In genomic region chr2:91116842-91117241, GRCm38 (mm10) we compare ENCODE assay signal across 25 mouse cellular contexts. TPM values are rescaled to one million over a fixed set of nuclear protein-coding genes. Genes with fewer than 3 reads are reported as not detected.
DNase-seq lines count a peak whose midpoint lies in the region; ATAC-seq lines count a peak whose summit lies in the region.
"Had no signal": no experiment of that assay in that cellular context is flagged by ENCODE, and none has a peak within 500 bp of the region (broad histone marks: within the 10 kb centered on the region; RNA-seq: fewer than 3 reads in every experiment).

No protein-coding gene starts in this region.

- H3K4me3 ChIP-seq in heart, embryonic 12.5 days = no peak overlapping the region
- H3K4me3 ChIP-seq in heart, embryonic 16.5 days (ENCODE audit: low read length) = no peak overlapping the region; the same call in 1 of the 2 replicates
- H3K4me3 ChIP-seq: embryonic facial prominence, embryonic 15.5 days; erythroblast, embryonic 14.5 days; forebrain, embryonic 10.5 days; hindbrain, embryonic 10.5 days; intestine, embryonic 15.5 days had no signal

- 43% methylated on average over 5 of the region's 5 CpGs for WGBS in heart, embryonic 12.5 days
- WGBS in heart, embryonic 16.5 days = 38% methylated on average over 5 of the region's 5 CpGs

- peaks cover 18% of the 10 kb centered on the region for H3K36me3 ChIP-seq in heart, embryonic 12.5 days
- H3K36me3 ChIP-seq in heart, embryonic 16.5 days (ENCODE audit: control insufficient read depth, insufficient read depth) = no peaks in the 10 kb centered on the region
- H3K36me3 ChIP-seq: embryonic facial prominence, embryonic 15.5 days; forebrain, embryonic 10.5 days; hindbrain, embryonic 10.5 days; intestine, embryonic 15.5 days had no signal

- H3K4me1 ChIP-seq in heart, embryonic 12.5 days (replicated peaks) = peaks cover 48% of the 10 kb centered on the region
- H3K4me1 ChIP-seq in heart, embryonic 16.5 days (ENCODE audit: control insufficient read depth, insufficient read depth, low read length) = peaks cover 25% of the 10 kb centered on the region

- H3K4me2 ChIP-seq in heart, embryonic 12.5 days = peak overlapping the region; percentile 38
- peak overlapping the region; percentile 61 for H3K4me2 ChIP-seq in heart, embryonic 16.5 days (ENCODE audit: low read depth, low read length)
- H3K4me2 ChIP-seq: embryonic facial prominence, embryonic 15.5 days; hindbrain, embryonic 14.5 days; intestine, embryonic 15.5 days had no signal

- no peaks in the 10 kb centered on the region for H3K9me3 ChIP-seq in heart, embryonic 12.5 days (replicated peaks)
- H3K9me3 ChIP-seq in heart, embryonic 16.5 days (replicated peaks; ENCODE audit: control insufficient read depth, low read length) = no peaks in the 10 kb centered on the region
- H3K9me3 ChIP-seq: embryonic facial prominence, embryonic 15.5 days; forebrain, embryonic 10.5 days; G1E; hindbrain, embryonic 10.5 days; intestine, embryonic 15.5 days had no signal

- peak; percentile 45 for ATAC-seq in frontal cortex, adult (ENCODE audit: low TSS enrichment)
- ATAC-seq in heart, embryonic 12.5 days (ENCODE audit: insufficient number of reproducible peaks, low FRiP score) = no peak
- ATAC-seq in heart, embryonic 16.5 days (replicated peaks; ENCODE audit: extremely low read depth, insufficient read depth, low FRiP score) = no peak
- ATAC-seq: CD4-positive, CD25-positive, alpha-beta regulatory T cell, adult 4 months; forebrain, embryonic 14.5 days; intestine, embryonic 15.5 days had no signal

- H3K27me3 ChIP-seq in heart, embryonic 12.5 days (replicated peaks) = no peaks in the 10 kb centered on the region
- H3K27me3 ChIP-seq in heart, embryonic 16.5 days (ENCODE audit: control insufficient read depth, insufficient read depth, low read length) = no peaks in the 10 kb centered on the region
- H3K27me3 ChIP-seq: embryonic facial prominence, embryonic 15.5 days; intestine, embryonic 15.5 days had no signal

- peak overlapping the region; percentile 95 for H3K27ac ChIP-seq in heart, embryonic 12.5 days (ENCODE audit: poor library complexity, severe bottlenecking)
- peak overlapping the region; percentile 98 for H3K27ac ChIP-seq in heart, embryonic 16.5 days (ENCODE audit: low read length)
- H3K27ac ChIP-seq: embryonic facial prominence, embryonic 15.5 days; forebrain, embryonic 10.5 days; hindbrain, embryonic 10.5 days; hindbrain, embryonic 14.5 days; intestine, embryonic 15.5 days had no signal

- DNase-seq in frontal cortex, postnatal 25 days (ENCODE audit: low spot score in 2 of 2) = no peak
- DNase-seq in heart, adult 18-20 months = no peak
- no peak for DNase-seq in heart, adult 11 months
- DNase-seq in gastrocnemius, postnatal 25 days = no peak
- DNase-seq: adrenal gland, adult 8-10 months; adrenal gland, postnatal 36 days; B cell, adult 2 months; cerebellum, adult 11 months; cerebellum, adult 8-10 months; embryo, embryonic 11 days; gastrocnemius, postnatal 10 days; kidney, adult 18-20 months had no signal

- no peak overlapping the region for H3K9ac ChIP-seq in heart, embryonic 12.5 days
- no peak overlapping the region for H3K9ac ChIP-seq in heart, embryonic 16.5 days (ENCODE audit: low read length)
- H3K9ac ChIP-seq: embryonic facial prominence, embryonic 15.5 days; hindbrain, embryonic 14.5 days; intestine, embryonic 15.5 days had no signal

RNA-seq across cellular contexts. Expression of gene Mybpc3, which starts 1.1 kb away (rescaled TPM):
- 1,039 and 1,047 TPM in 2 replicates for polyA plus RNA-seq in heart, embryonic 12.5 days (2016; fragmentation: Nextera tagmentation; extraction: Ambion mirVana)
- total RNA-seq in heart, adult 18-20 months (2021) = 1,000 to 10,000 TPM; 1,572 to 1,905 TPM
- polyA plus RNA-seq in heart, embryonic 16.5 days (2015; fragmentation: Nextera tagmentation; extraction: Ambion mirVana) = 1,022 and 1,203 TPM in 2 replicates
- total RNA-seq in gastrocnemius, postnatal 25 days (2021) = not detected
- total RNA-seq: adrenal gland, postnatal 36 days; G1E had no signal
- polyA plus RNA-seq: CD4-positive, CD25-positive, alpha-beta regulatory T cell, adult 4 months; erythroblast, embryonic 14.5 days; forebrain, embryonic 10.5 days; forebrain, embryonic 14.5 days; G1E; hindbrain, embryonic 10.5 days; hindbrain, embryonic 14.5 days; kidney, embryonic 14.5 days had no signal

RNA-seq across cellular contexts. Expression of gene Spi1, which starts 34.7 kb away (rescaled TPM):
- 3.0 and 3.1 TPM in 2 replicates for polyA plus RNA-seq in heart, embryonic 12.5 days (2016; fragmentation: Nextera tagmentation; extraction: Ambion mirVana)
- total RNA-seq in heart, adult 18-20 months (2021) = 1 to 10 TPM; 4.0 to 5.0 TPM
- 3.6 and 5.2 TPM in 2 replicates for polyA plus RNA-seq in heart, embryonic 16.5 days (2015; fragmentation: Nextera tagmentation; extraction: Ambion mirVana)
- 1 to 10 TPM in 1 of 2 experiments, under 1 TPM in 1; 0.95 to 1.6 TPM for total RNA-seq in gastrocnemius, postnatal 25 days (2021)

RNA-seq across cellular contexts. Expression of gene Slc39a13, which starts 46.6 kb away (rescaled TPM):
- 42.5 and 44.3 TPM in 2 replicates for polyA plus RNA-seq in heart, embryonic 12.5 days (2016; fragmentation: Nextera tagmentation; extraction: Ambion mirVana)
- 10 to 100 TPM; 20.0 to 26.2 TPM for total RNA-seq in heart, adult 18-20 months (2021)
- polyA plus RNA-seq in heart, embryonic 16.5 days (2015; fragmentation: Nextera tagmentation; extraction: Ambion mirVana) = 56.9 and 61.3 TPM in 2 replicates
- 10 to 100 TPM; 21.8 to 22.5 TPM for total RNA-seq in gastrocnemius, postnatal 25 days (2021)

Comparison
In these comparisons a context has a peak if more than half of its experiments do, and no peak if none do; other contexts are left out.
1. RNA of gene Mybpc3, which starts 1.1 kb away (total RNA-seq): 1,572 to 1,905 TPM in heart, adult 18-20 months; not detected in gastrocnemius, postnatal 25 days; every median in the first group is over 1,000 times any median in the second.